20 mouse cellular contexts compared by ENCODE assay signal in the genomic region with DNA sequence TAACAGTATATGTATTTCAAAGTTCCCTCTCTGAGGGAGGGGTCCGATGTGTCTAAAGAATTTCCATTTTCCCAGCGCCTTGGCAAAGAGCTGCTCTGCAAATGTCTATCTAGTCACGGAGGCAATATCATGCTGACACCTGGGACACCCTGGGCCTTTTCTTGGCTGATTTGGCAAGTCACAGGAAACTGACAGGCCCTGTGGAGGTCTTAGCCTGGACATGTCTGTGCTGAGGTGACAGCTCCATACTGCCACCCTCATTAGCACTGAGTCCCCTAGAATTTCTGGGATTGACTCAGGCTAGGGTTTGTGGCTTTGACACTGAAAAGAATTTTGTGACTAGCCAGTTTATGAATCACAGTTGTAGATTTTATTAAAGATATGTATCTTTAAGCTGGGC. TPM values are rescaled to one million over a fixed set of nuclear protein-coding genes. Genes with fewer than 3 reads are reported as not detected.
A peak's percentile ranks its signal among the peaks of the same experiment; 100 is the strongest.
DNase-seq lines count a peak whose midpoint lies in the region; ATAC-seq and TF ChIP-seq lines count a peak whose summit lies in the region.
"Had no signal": no experiment of that assay in that cellular context is flagged by ENCODE, and none has a peak within 500 bp of the region (broad histone marks: within the 10 kb centered on the region; RNA-seq: fewer than 3 reads in every experiment).

No protein-coding gene starts in this region.

- no peaks in the 10 kb centered on the region for H3K9me3 ChIP-seq in forebrain, postnatal 0 days (ENCODE audit: low read length)
- H3K9me3 ChIP-seq in forebrain, embryonic 13.5 days (replicated peaks): no peaks in the 10 kb centered on the region
- H3K9me3 ChIP-seq: embryonic facial prominence, embryonic 12.5 days; heart, embryonic 10.5 days; heart, embryonic 15.5 days had no signal

- H3K4me2 ChIP-seq in forebrain, postnatal 0 days (ENCODE audit: low read depth): no peak overlapping the region
- no peak overlapping the region for H3K4me2 ChIP-seq in forebrain, embryonic 13.5 days
- H3K4me2 ChIP-seq: embryonic facial prominence, embryonic 12.5 days; heart, embryonic 15.5 days; hindbrain, embryonic 14.5 days had no signal

- H3K9ac ChIP-seq in forebrain, postnatal 0 days: no peak overlapping the region
- no peak overlapping the region for H3K9ac ChIP-seq in forebrain, embryonic 13.5 days
- H3K9ac ChIP-seq: embryonic facial prominence, embryonic 12.5 days; heart, embryonic 15.5 days; hindbrain, embryonic 14.5 days had no signal

- TF ChIP-seq POLR2A in bone marrow macrophage, adult 2 months (IDR thresholded peaks at IDR 0.05; ENCODE audit: borderline replicate concordance, low read depth, low read length): no peak

- no peaks in the 10 kb centered on the region for H3K4me1 ChIP-seq in forebrain, postnatal 0 days (ENCODE audit: insufficient read depth)
- no peaks in the 10 kb centered on the region for H3K4me1 ChIP-seq in forebrain, embryonic 13.5 days
- peaks cover 10% of the 10 kb centered on the region for H3K4me1 ChIP-seq in bone marrow macrophage, adult 2 months (ENCODE audit: control insufficient read depth, insufficient read depth, low read length)
- H3K4me1 ChIP-seq: embryonic facial prominence, embryonic 12.5 days; heart, embryonic 10.5 days; heart, embryonic 15.5 days had no signal

- WGBS in forebrain, postnatal 0 days: 75% methylated on average over 3 of the region's 3 CpGs
- WGBS in forebrain, embryonic 13.5 days: 84% methylated on average over 3 of the region's 3 CpGs

- peaks cover 10% of the 10 kb centered on the region for H3K36me3 ChIP-seq in forebrain, postnatal 0 days (ENCODE audit: insufficient read depth)
- peaks cover 12% of the 10 kb centered on the region for H3K36me3 ChIP-seq in forebrain, embryonic 13.5 days (ENCODE audit: poor library complexity, severe bottlenecking)

- H3K27ac ChIP-seq in forebrain, postnatal 0 days (ENCODE audit: low read depth, low read length): no peak overlapping the region
- no peak overlapping the region for H3K27ac ChIP-seq in forebrain, embryonic 13.5 days
- 0 out of 2 replicates have a peak overlapping the region, but pooled peaks have one; percentile 21 for H3K27ac ChIP-seq in bone marrow macrophage, adult 2 months (ENCODE audit: insufficient read depth, low read depth, low read length)
- H3K27ac ChIP-seq: embryonic facial prominence, embryonic 12.5 days; heart, embryonic 10.5 days; heart, embryonic 15.5 days; hindbrain, embryonic 14.5 days had no signal

- no peak for TF ChIP-seq CTCF in forebrain, postnatal 0 days (IDR thresholded peaks at IDR 0.05; ENCODE audit: low read depth)
- no peak for TF ChIP-seq CTCF in bone marrow macrophage, adult 2 months (IDR thresholded peaks at IDR 0.05; ENCODE audit: low read depth, low read length)

- H3K4me3 ChIP-seq in forebrain, postnatal 0 days (ENCODE audit: low read depth, low read length): no peak overlapping the region
- H3K4me3 ChIP-seq in forebrain, embryonic 13.5 days: no peak overlapping the region
- no peak overlapping the region for H3K4me3 ChIP-seq in bone marrow macrophage, adult 2 months (ENCODE audit: insufficient read depth, low read length)
- H3K4me3 ChIP-seq: embryonic facial prominence, embryonic 12.5 days; heart, embryonic 10.5 days; heart, embryonic 15.5 days had no signal

- H3K27me3 ChIP-seq in forebrain, postnatal 0 days (ENCODE audit: insufficient read depth, low read length): no peaks in the 10 kb centered on the region
- H3K27me3 ChIP-seq in forebrain, embryonic 13.5 days: no peaks in the 10 kb centered on the region
- H3K27me3 ChIP-seq: embryonic facial prominence, embryonic 12.5 days; heart, embryonic 15.5 days had no signal

- no peak for DNase-seq in forebrain, postnatal 0 days
- DNase-seq in 3134 (ENCODE audit: extremely low read depth, insufficient read length, low spot score) (peak; percentile 34), 416B (ENCODE audit: low read depth) (peak; percentile 64)
- DNase-seq in natural killer cell, adult 2 months (ENCODE audit: low spot score in 2 of 2): no peak
- no peak for DNase-seq in urinary bladder, adult 18-20 months (ENCODE audit: low spot score in 2 of 2)
- DNase-seq: adrenal gland, adult 8-10 months; adrenal gland, postnatal 36 days; cerebellum, adult 11 months; cerebellum, adult 8-10 months; cerebellum, postnatal 36 days; gastrocnemius, postnatal 10 days; heart, adult 18-20 months; heart, postnatal 14 days; kidney, adult 2 months had no signal

- ATAC-seq in forebrain, postnatal 0 days: 0 out of 2 replicates have a peak, but pooled peaks have one; percentile 21
- no peak for ATAC-seq in forebrain, embryonic 13.5 days

RNA-seq across cellular contexts. Expression of gene Gatad2a, which starts 16.2 kb away (rescaled TPM):
- 22.9 and 27.8 TPM in 2 replicates for total RNA-seq in forebrain, postnatal 0 days (2014; rRNA removed)
- 21.7 and 24.9 TPM in 2 replicates for polyA plus RNA-seq in forebrain, postnatal 0 days (2015; fragmentation: Nextera tagmentation; extraction: Ambion mirVana)
- 29.5 and 31.7 TPM in 2 replicates for polyA plus RNA-seq in forebrain, embryonic 13.5 days (2015; fragmentation: Nextera tagmentation; extraction: Ambion mirVana)
- 36.5 and 36.9 TPM in 2 replicates for polyA plus RNA-seq in bone marrow macrophage, adult 2 months (2012; ENCODE audit: insufficient read depth, insufficient read length, missing spikeins)

RNA-seq across cellular contexts. Expression of gene Mau2, which starts 30.2 kb away (rescaled TPM):
- total RNA-seq in forebrain, postnatal 0 days (2014; rRNA removed): 137 and 142 TPM in 2 replicates
- 46.6 and 56.2 TPM in 2 replicates for polyA plus RNA-seq in forebrain, postnatal 0 days (2015; fragmentation: Nextera tagmentation; extraction: Ambion mirVana)
- polyA plus RNA-seq in forebrain, embryonic 13.5 days (2015; fragmentation: Nextera tagmentation; extraction: Ambion mirVana): 73.0 and 78.5 TPM in 2 replicates
- 47.2 and 51.1 TPM in 2 replicates for polyA plus RNA-seq in bone marrow macrophage, adult 2 months (2012; ENCODE audit: insufficient read depth, insufficient read length, missing spikeins)

RNA-seq across cellular contexts. Expression of gene Sugp1, which starts 30.3 kb away (rescaled TPM):
- total RNA-seq in forebrain, postnatal 0 days (2014; rRNA removed): 19.9 and 20.9 TPM in 2 replicates
- polyA plus RNA-seq in forebrain, postnatal 0 days (2015; fragmentation: Nextera tagmentation; extraction: Ambion mirVana): 41.8 and 46.1 TPM in 2 replicates
- 56.2 and 63.1 TPM in 2 replicates for polyA plus RNA-seq in forebrain, embryonic 13.5 days (2015; fragmentation: Nextera tagmentation; extraction: Ambion mirVana)
- polyA plus RNA-seq in bone marrow macrophage, adult 2 months (2012; ENCODE audit: insufficient read depth, insufficient read length, missing spikeins): 23.4 and 25.5 TPM in 2 replicates

Comparison
In these comparisons a context has a peak if more than half of its experiments do, and no peak if none do; other contexts are left out.
1. DNase-seq: peak in 3134 (single experiment) and 416B (single experiment); none in forebrain, postnatal 0 days (single experiment), natural killer cell, adult 2 months (0 of 2) and urinary bladder, adult 18-20 months (0 of 2).